Mouse (Mus musculus): ENCODE data around the gene Tspan31. TPM values are rescaled to one million over a fixed set of nuclear protein-coding genes. Genes with fewer than 3 reads are reported as not detected.
"Not testable (repeated sequence)": the region's sequence is repeated elsewhere in the genome, so short reads cannot be mapped to it uniquely, and the experiment has no call there.

Tspan31 gene
- polyA plus RNA-seq, 1 experiment from 2014 or later, result 110 TPM

GRCm38 (mm10) chr10:127078677-127079575 lies 8.9 kb upstream of the Tspan31 start:
- peaks cover 6% of the 10 kb centered on the region for H3K36me3 ChIP-seq (ENCODE audit: control insufficient read depth, insufficient read depth, low read length)
- H3K9me3 ChIP-seq (replicated peaks; ENCODE audit: control insufficient read depth, low read length, poor library complexity, severe bottlenecking), result no peaks in the 10 kb centered on the region
- 0 out of 2 replicates have a peak, but pooled peaks cover 3% of the 10 kb centered on the region for H3K27me3 ChIP-seq (ENCODE audit: control insufficient read depth, insufficient read depth, low read depth, low read length)
- peaks cover 43% of the 10 kb centered on the region for H3K4me1 ChIP-seq (ENCODE audit: control insufficient read depth, insufficient read depth, low read length)
- WGBS, result 0% methylated on average over 24 of the region's 49 CpGs
- H3K4me2 ChIP-seq (ENCODE audit: low read length), result peak overlapping the region; percentile 99
- peak overlapping the region; percentile 88 for H3K4me3 ChIP-seq (ENCODE audit: low read depth, low read length)
- peak overlapping the region; percentile 95 for H3K27ac ChIP-seq (ENCODE audit: low read length)
- ATAC-seq, result peak; percentile 76
- peak overlapping the region; percentile 99 for H3K9ac ChIP-seq (ENCODE audit: low read depth, low read length)

DNA sequence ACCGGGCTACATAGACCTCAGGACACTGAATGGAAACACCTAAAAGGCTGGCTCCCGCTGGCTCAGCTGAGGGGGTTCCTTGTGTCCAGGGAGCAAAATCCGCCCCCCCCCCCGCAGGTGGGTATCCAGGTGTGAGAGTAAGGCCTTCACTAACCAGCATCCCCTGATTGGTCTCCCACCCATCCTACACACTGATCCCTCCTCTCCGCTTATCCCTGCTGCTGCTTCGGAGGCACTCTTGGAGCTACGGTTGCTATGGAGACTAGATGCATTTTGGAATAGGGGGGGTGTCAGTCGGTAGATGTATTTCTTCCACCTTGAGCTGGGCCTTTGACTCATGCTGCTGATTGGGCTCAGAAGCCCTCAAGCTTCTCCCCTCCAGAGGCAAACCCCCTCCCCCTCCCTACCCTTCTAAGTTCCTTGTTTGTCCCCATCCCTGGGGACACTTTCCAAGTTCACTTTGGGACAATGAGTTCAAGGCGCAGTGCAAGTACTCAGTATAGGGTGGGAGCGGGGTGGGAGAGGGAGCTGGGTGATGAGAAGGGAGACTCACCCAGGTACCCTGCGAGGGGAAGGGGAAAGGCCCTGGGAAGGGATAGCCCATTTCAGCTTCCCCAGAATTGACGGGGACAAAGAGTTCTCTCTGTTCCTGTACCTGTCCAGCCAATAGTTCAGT lies 8.1 kb upstream of the Tspan31 start:
- Histone ChIP-seq H3K4me1 (ENCODE audit: control insufficient read depth, insufficient read depth, low read length) (peaks cover 43% of the 10 kb centered on the region), H3K9ac (ENCODE audit: low read depth, low read length) (peak overlapping the region; percentile 66), H3K36me3 (ENCODE audit: control insufficient read depth, insufficient read depth, low read length) (peaks cover 4% of the 10 kb centered on the region), H3K9me3 (replicated peaks; ENCODE audit: control insufficient read depth, low read length, poor library complexity, severe bottlenecking) (no peaks in the 10 kb centered on the region), H3K4me2 (ENCODE audit: low read length) (peak overlapping the region; percentile 99), H3K4me3 (ENCODE audit: low read depth, low read length) (peak overlapping the region; percentile 88), H3K27ac (ENCODE audit: low read length) (peak overlapping the region; percentile 95), H3K27me3 (ENCODE audit: control insufficient read depth, insufficient read depth, low read depth, low read length) (0 out of 2 replicates have a peak, but pooled peaks cover 3% of the 10 kb centered on the region)
- peak; percentile 73 for ATAC-seq
- WGBS, result 0% methylated on average over 12 of the region's 12 CpGs

- Histone ChIP-seq H3K36me3 (ENCODE audit: control insufficient read depth, insufficient read depth, low read length) (no peaks in the 10 kb centered on the region), H3K4me1 (ENCODE audit: control insufficient read depth, insufficient read depth, low read length) (peaks cover 39% of the 10 kb centered on the region), H3K9ac (ENCODE audit: low read depth, low read length) (peak overlapping the region; percentile 66), H3K4me3 (ENCODE audit: low read depth, low read length) (peak overlapping the region; percentile 88), H3K9me3 (replicated peaks; ENCODE audit: control insufficient read depth, low read length, poor library complexity, severe bottlenecking) (no peaks in the 10 kb centered on the region), H3K4me2 (ENCODE audit: low read length) (peak overlapping the region; percentile 99), H3K27ac (ENCODE audit: low read length) (peak overlapping the region; percentile 95), H3K27me3 (ENCODE audit: control insufficient read depth, insufficient read depth, low read depth, low read length) (0 out of 2 replicates have a peak, but pooled peaks cover 3% of the 10 kb centered on the region)
- 5% methylated on average over 10 of the region's 10 CpGs for WGBS
- no peak for ATAC-seq
These were observed 7.5 kb upstream of the Tspan31 start for GRCm38 (mm10) chr10:127077515-127077914.

- 47% methylated on average over 4 of the region's 4 CpGs for WGBS
- Histone ChIP-seq H3K27me3 (ENCODE audit: control insufficient read depth, insufficient read depth, low read depth, low read length) (0 out of 2 replicates have a peak, but pooled peaks cover 3% of the 10 kb centered on the region), H3K4me3 (ENCODE audit: low read depth, low read length) (no peak overlapping the region), H3K9ac (ENCODE audit: low read depth, low read length) (no peak overlapping the region), H3K36me3 (ENCODE audit: control insufficient read depth, insufficient read depth, low read length) (no peaks in the 10 kb centered on the region), H3K27ac (ENCODE audit: low read length) (no peak overlapping the region), H3K4me2 (ENCODE audit: low read length) (peak overlapping the region; percentile 25; the same call in 1 of the 2 replicates), H3K4me1 (ENCODE audit: control insufficient read depth, insufficient read depth, low read length) (peaks cover 29% of the 10 kb centered on the region), H3K9me3 (replicated peaks; ENCODE audit: control insufficient read depth, low read length, poor library complexity, severe bottlenecking) (no peaks in the 10 kb centered on the region)
- no peak for ATAC-seq
These were observed 6.0 kb upstream of the Tspan31 start for GRCm38 (mm10) chr10:127076082-127076481.

- WGBS, result 78% methylated on average over 8 of the region's 8 CpGs
- no peak for ATAC-seq
- peaks cover 29% of the 10 kb centered on the region for H3K4me1 ChIP-seq (ENCODE audit: control insufficient read depth, insufficient read depth, low read length)
These were observed 5.6 kb upstream of the Tspan31 start for GRCm38 (mm10) chr10:127075651-127076050.

GRCm38 (mm10) chr10:127075080-127075479 lies 5.0 kb upstream of the Tspan31 start, which contains the start of gene Agap2:
Gene Agap2, plus strand, starts transcription at chr10:127075284.
- Histone ChIP-seq H3K9ac (ENCODE audit: low read depth, low read length) (no peak within 1 kb of the TSS), H3K4me2 (ENCODE audit: low read length) (peak within 1 kb of the TSS; percentile 25; the same call in 1 of the 2 replicates), H3K27ac (ENCODE audit: low read length) (no peak within 1 kb of the TSS), H3K9me3 (replicated peaks; ENCODE audit: control insufficient read depth, low read length, poor library complexity, severe bottlenecking) (no peaks in the 10 kb centered on the region), H3K36me3 (ENCODE audit: control insufficient read depth, insufficient read depth, low read length) (no peaks in the 10 kb centered on the region), H3K27me3 (ENCODE audit: control insufficient read depth, insufficient read depth, low read depth, low read length) (no peaks in the 10 kb centered on the region), H3K4me3 (ENCODE audit: low read depth, low read length) (no peak within 1 kb of the TSS), H3K4me1 (ENCODE audit: control insufficient read depth, insufficient read depth, low read length) (peaks cover 23% of the 10 kb centered on the region)
- no peak for ATAC-seq
- 68% methylated on average over 9 of the region's 9 CpGs for WGBS

More at GRCm38 (mm10) chr10:127075651-127076050, 5.6 kb upstream of the Tspan31 start:
- Histone ChIP-seq H3K27me3 (ENCODE audit: control insufficient read depth, insufficient read depth, low read depth, low read length) (0 out of 2 replicates have a peak, but pooled peaks cover 3% of the 10 kb centered on the region), H3K27ac (ENCODE audit: low read length) (no peak overlapping the region), H3K4me2 (ENCODE audit: low read length) (no peak overlapping the region), H3K36me3 (ENCODE audit: control insufficient read depth, insufficient read depth, low read length) (no peaks in the 10 kb centered on the region), H3K9me3 (replicated peaks; ENCODE audit: control insufficient read depth, low read length, poor library complexity, severe bottlenecking) (no peaks in the 10 kb centered on the region), H3K9ac (ENCODE audit: low read depth, low read length) (no peak overlapping the region), H3K4me3 (ENCODE audit: low read depth, low read length) (no peak overlapping the region)

DNA sequence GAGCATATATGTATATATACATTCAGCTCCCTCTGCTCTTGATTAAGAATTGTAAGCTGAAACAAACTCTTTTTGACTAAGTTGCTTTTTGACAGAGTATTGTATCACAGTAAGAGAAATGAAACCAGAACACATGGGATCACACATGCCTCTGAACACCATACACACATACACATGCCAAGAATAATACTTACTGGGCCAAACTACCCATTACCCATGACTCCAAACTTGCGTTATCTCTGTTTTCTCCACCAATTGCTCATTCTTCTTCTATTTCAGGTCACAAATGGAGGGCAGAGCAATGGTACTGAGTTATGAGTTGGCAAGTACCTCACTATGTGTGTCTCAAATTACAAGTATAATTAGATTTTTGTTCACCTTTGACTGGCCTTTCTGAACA lies 3.9 kb upstream of the Tspan31 start:
- Histone ChIP-seq H3K27ac (ENCODE audit: low read length) (no peak overlapping the region), H3K4me1 (ENCODE audit: control insufficient read depth, insufficient read depth, low read length) (peaks cover 25% of the 10 kb centered on the region), H3K9ac (ENCODE audit: low read depth, low read length) (no peak overlapping the region), H3K4me2 (ENCODE audit: low read length) (no peak overlapping the region), H3K27me3 (ENCODE audit: control insufficient read depth, insufficient read depth, low read depth, low read length) (no peaks in the 10 kb centered on the region), H3K9me3 (replicated peaks; ENCODE audit: control insufficient read depth, low read length, poor library complexity, severe bottlenecking) (no peaks in the 10 kb centered on the region), H3K4me3 (ENCODE audit: low read depth, low read length) (no peak overlapping the region), H3K36me3 (ENCODE audit: control insufficient read depth, insufficient read depth, low read length) (no peaks in the 10 kb centered on the region)
- ATAC-seq, result no peak
- WGBS, result 100% methylated on average over 1 of the region's 1 CpGs

DNA sequence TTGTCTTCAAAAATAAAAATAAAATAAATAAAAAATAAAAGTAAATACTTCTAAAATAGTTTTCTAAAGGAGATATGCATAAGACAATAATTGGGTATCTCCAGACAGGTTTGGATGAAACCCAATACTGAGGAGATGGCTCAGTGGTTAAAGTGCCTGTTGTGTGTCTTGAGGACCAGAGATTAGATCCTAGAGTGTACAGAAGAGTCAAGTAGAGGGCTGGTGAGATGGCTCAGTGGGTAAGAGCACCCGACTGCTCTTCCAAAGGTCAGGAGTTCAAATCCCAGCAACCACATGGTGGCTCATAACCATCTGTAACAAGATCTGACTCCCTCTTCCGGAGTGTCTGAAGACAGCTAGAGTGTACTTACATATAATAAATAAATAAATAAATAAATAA lies 2.9 kb upstream of the Tspan31 start:
- H3K27ac ChIP-seq (ENCODE audit: low read length); H3K4me2 ChIP-seq (ENCODE audit: low read length); H3K27me3 ChIP-seq (ENCODE audit: control insufficient read depth, insufficient read depth, low read depth, low read length); H3K9me3 ChIP-seq (replicated peaks; ENCODE audit: control insufficient read depth, low read length, poor library complexity, severe bottlenecking); ATAC-seq; H3K4me3 ChIP-seq (ENCODE audit: low read depth, low read length); H3K36me3 ChIP-seq (ENCODE audit: control insufficient read depth, insufficient read depth, low read length); H3K9ac ChIP-seq (ENCODE audit: low read depth, low read length): not testable (repeated sequence)
- WGBS, result 74% methylated on average over 2 of the region's 2 CpGs
- peaks cover 31% of the 10 kb centered on the region for H3K4me1 ChIP-seq (ENCODE audit: control insufficient read depth, insufficient read depth, low read length)
